Mouse (Mus musculus) left cerebral cortex, adult 18-20 months (tissue): ENCODE results near the gene Cplx1. TPM values are rescaled to one million over a fixed set of nuclear protein-coding genes. Genes with fewer than 3 reads are reported as not detected.
A peak's percentile ranks its signal among the peaks of the same experiment; 100 is the strongest.
"Not testable (repeated sequence)": the region's sequence is repeated elsewhere in the genome, so short reads cannot be mapped to it uniquely, and the experiment has no call there.

Experiments
- DNase-seq, 2 experiments: peaks; one replicate each; pipeline ENCODE4 v3.0.0; 2021 to 2022; ENCODE audit warnings: low spot score in 2 of 2, mixed read lengths in 1 of 2
- total RNA-seq, 2 experiments: library from RNA; stranded (reverse); gene quantifications; 2 replicates each; pipeline ENCODE4 v1.2.3; 2021

Cplx1 gene
- total RNA-seq, 2 experiments from 2014 or later = 674 to 788 TPM

GRCm38 (mm10) chr5:108518106-108518885 is 31.5 kb downstream of the Cplx1 start:
- no peak for DNase-seq

DNA sequence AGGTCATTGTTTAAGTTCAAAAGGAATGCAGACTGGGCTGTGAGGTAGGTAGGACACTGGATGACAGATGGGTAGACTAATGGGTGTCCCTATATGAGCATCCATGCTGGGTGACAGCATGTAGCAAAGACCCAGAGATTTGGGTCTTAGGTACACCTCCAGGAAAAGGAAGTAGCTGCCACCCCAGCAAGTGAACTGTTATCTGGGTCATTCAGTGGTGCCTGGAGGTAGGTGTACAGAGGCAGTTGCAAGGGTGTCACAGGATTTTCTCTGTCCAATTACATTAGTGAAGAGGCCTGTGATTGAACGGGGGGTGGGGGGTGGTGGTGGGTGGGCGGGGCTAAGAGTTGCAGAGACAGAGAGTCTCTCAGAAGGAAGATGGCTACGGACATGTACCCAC is 33.2 kb downstream of the Cplx1 start:
- no peak for DNase-seq

GRCm38 (mm10) chr5:108515581-108516361 is 34.1 kb downstream of the Cplx1 start:
- no peak for DNase-seq

- DNase-seq = no peak
Measured at GRCm38 (mm10) chr5:108502286-108502685, 47.5 kb downstream of the Cplx1 start.

GRCm38 (mm10) chr5:108501573-108501972 is 48.3 kb downstream of the Cplx1 start:
- no peak for DNase-seq

- not testable (repeated sequence) for DNase-seq
Measured at GRCm38 (mm10) chr5:108486148-108486547, 63.7 kb downstream of the Cplx1 start.

DNA sequence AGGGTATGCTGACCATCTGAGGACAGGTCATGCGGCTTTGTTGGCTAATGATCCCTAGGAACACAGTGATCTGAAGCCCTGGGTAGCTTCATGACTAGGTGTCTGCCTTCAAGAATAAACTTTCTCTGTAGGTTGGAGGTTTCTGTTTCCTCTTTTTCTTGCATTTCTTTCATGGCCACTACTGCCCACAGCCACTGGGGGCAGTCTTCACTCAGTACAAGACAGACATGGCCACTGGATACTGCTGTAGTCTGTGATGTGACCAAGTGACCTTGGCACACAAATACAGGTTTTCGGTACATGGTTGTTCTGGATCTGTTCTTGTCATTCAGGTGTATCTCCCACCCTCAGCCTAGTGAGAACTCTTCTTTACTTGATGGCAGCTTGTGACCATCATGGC is 64.6 kb downstream of the Cplx1 start:
- peak in 1 of 2 experiments; percentile 22 for DNase-seq

GRCm38 (mm10) chr5:108483006-108483405 is 66.8 kb downstream of the Cplx1 start:
- DNase-seq = no peak

GRCm38 (mm10) chr5:108475977-108476376 is 73.8 kb downstream of the Cplx1 start:
- DNase-seq = no peak

GRCm38 (mm10) chr5:108473737-108474136 is 76.1 kb downstream of the Cplx1 start:
- DNase-seq = no peak

- DNase-seq = no peak
Measured at GRCm38 (mm10) chr5:108469617-108470016, 80.2 kb downstream of the Cplx1 start.

Other genes with a start within 250 kb of the Cplx1 start
- 10 to 100 TPM; 12.4 to 13.0 TPM for gene Pigg, start 237.4 kb downstream of the Cplx1 start, total RNA-seq
- 10 to 100 TPM; 56.6 to 62.8 TPM for gene Gm42517, start 182.1 kb downstream of the Cplx1 start, total RNA-seq
- gene Pde6b, start 161.6 kb downstream of the Cplx1 start, total RNA-seq = under 1 TPM; 0.42 to 0.66 TPM
- gene Atp5k, start 115.6 kb downstream of the Cplx1 start, total RNA-seq = 100 to 1,000 TPM; 232 to 256 TPM
- under 1 TPM; 0.74 to 0.87 TPM for gene Mfsd7a, start 101.1 kb downstream of the Cplx1 start, total RNA-seq
- gene Pcgf3, start 88.8 kb downstream of the Cplx1 start, total RNA-seq = 10 to 100 TPM; 37.5 to 41.8 TPM
- gene Gak, start 79.7 kb upstream of the Cplx1 start, total RNA-seq = 10 to 100 TPM; 95.7 to 98.5 TPM
- gene Tmem175, start 79.7 kb upstream of the Cplx1 start, total RNA-seq = 10 to 100 TPM; 33.7 to 43.5 TPM
- 10 to 100 TPM; 17.5 to 18.1 TPM for gene Idua, start 110.3 kb upstream of the Cplx1 start, total RNA-seq
- 10 to 100 TPM; 45.7 to 60.3 TPM for gene Dgkq, start 119.6 kb upstream of the Cplx1 start, total RNA-seq
- gene Slc26a1, start 125.5 kb upstream of the Cplx1 start, total RNA-seq = under 1 TPM; 0.68 to 1.00 TPM
- 10 to 100 TPM; 16.9 to 28.0 TPM for gene Fgfrl1, start 142.4 kb upstream of the Cplx1 start, total RNA-seq
- not detected for gene Rnf212, start 225.0 kb upstream of the Cplx1 start, total RNA-seq
- gene Tmed11, start 245.3 kb upstream of the Cplx1 start, total RNA-seq = not detected